Mouse (Mus musculus) lung, postnatal 0 days (tissue): ENCODE data around the gene Ldb3.

Experiments used
- CTCF ChIP-seq: IDR thresholded peaks from 2 replicates; pipeline ENCODE4 v1.5.1; 2016; ENCODE audit warnings: antibody characterized with exemption, mild to moderate bottlenecking
- EP300 ChIP-seq: IDR thresholded peaks from 2 replicates; pipeline ENCODE4 v1.6.1; 2016; ENCODE audit warnings: antibody characterized with exemption, mild to moderate bottlenecking, control low read depth

DNA sequence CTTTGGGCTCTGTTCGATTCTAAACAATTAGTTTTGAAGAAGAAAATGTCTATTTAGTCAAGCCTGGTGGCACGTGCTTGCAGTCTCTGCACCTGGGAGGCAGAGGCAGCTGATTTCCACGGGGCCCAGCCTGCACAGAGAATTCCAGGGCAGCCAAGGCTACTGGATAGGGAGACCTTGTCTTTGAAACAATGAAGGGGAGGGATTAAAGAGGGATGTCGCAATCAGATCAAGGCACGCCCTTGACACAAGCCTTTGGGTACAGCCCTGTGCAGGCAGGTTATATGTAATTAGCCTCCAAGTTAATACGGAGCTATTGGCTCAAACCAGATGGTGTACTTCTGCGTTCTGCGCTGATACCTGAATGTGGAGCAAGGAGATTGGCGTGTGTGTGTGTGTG, 30.3 kb upstream of the Ldb3 start:
- TF ChIP-seq EP300, result no peak
- TF ChIP-seq CTCF, result no peak
